ENCODE assay signal across 7 mouse cellular contexts in genomic region chr11:74546933-74547694, GRCm38 (mm10).
DNase-seq lines count a peak whose midpoint lies in the region; ATAC-seq lines count a peak whose summit lies in the region.

No protein-coding gene starts in this region.

- intact Hi-C loops in heart, postnatal 10 days (cut with DNase I) = loop anchor here (2.0 kb wide), 2 partner anchors 146 to 170 kb away; no protein-coding TSS in a partner anchor

- peak; percentile 73 for DNase-seq in MN1 (ENCODE audit: low spot score)
- DNase-seq in embryo, embryonic 9.5 days (ENCODE audit: extremely low spot score) = peak; percentile 79
- peak; percentile 55 to 66 for DNase-seq in heart, postnatal 10 days
- peak; percentile 63 to 78 for DNase-seq in kidney, postnatal 4 days
- DNase-seq in spleen, postnatal 36 days (ENCODE audit: low spot score in 2 of 2) = peak; percentile 61 to 67

- peak; percentile 91 for ATAC-seq in CD4-positive, CD25-positive, alpha-beta regulatory T cell, adult 4 months
- ATAC-seq in megakaryocyte-erythroid progenitor cell, adult 5-6 weeks (replicated peaks; ENCODE audit: low FRiP score, low TSS enrichment, poor library complexity, severe bottlenecking) = peak; percentile 97

Comparison
In these comparisons a context has a peak if more than half of its experiments do, and no peak if none do; other contexts are left out.
1. Peak in every context shown above with its lines: DNase-seq and ATAC-seq.